Mouse (Mus musculus) embryonic fibroblast, embryonic 13.5 days (primary cell): ENCODE measurements around the gene Ccdc106. TPM values are rescaled to one million over a fixed set of nuclear protein-coding genes. Genes with fewer than 3 reads are reported as not detected.
A peak's percentile ranks its signal among the peaks of the same experiment; 100 is the strongest.
"Not testable (repeated sequence)": the region's sequence is repeated elsewhere in the genome, so short reads cannot be mapped to it uniquely, and the experiment has no call there.

Source experiments
- H3K27ac ChIP-seq: 2 replicates; pipeline ENCODE4 v1.5.1; 2012; ENCODE audit warnings: low read length, control low read depth, inconsistent platforms; ENCODE audit not compliant: insufficient read depth
- H3K4me1 ChIP-seq: 2 replicates; pipeline ENCODE4 v1.6.1; 2011; ENCODE audit warnings: low read length; ENCODE audit not compliant: control insufficient read depth, insufficient read depth
- H3K4me3 ChIP-seq: 2 replicates; pipeline ENCODE4 v1.5.1; 2011; ENCODE audit warnings: mild to moderate bottlenecking, control low read depth, low read length; ENCODE audit not compliant: insufficient read depth
- CTCF ChIP-seq: IDR thresholded peaks from 2 replicates; pipeline ENCODE4 v1.5.1; 2011; ENCODE audit warnings: mild to moderate bottlenecking, control low read depth, low read length, moderate library complexity, borderline replicate concordance; ENCODE audit not compliant: insufficient read depth
- POLR2A ChIP-seq: IDR thresholded peaks from 2 replicates; pipeline ENCODE4 v1.6.1; 2011; ENCODE audit warnings: low read depth, mild to moderate bottlenecking, control low read depth, low read length, moderate library complexity
- polyA plus RNA-seq: library from polyadenylated mRNA; stranded (reverse); fragments of >200 nt; gene quantifications from 2 replicates; pipeline ENCODE4 v1.2.4, GENCODE M21; 2011; ENCODE audit warnings: low read depth; ENCODE audit not compliant: missing spikeins, insufficient read length

Ccdc106 gene
- polyA plus RNA-seq, 1 experiment: 3.8 TPM

DNA sequence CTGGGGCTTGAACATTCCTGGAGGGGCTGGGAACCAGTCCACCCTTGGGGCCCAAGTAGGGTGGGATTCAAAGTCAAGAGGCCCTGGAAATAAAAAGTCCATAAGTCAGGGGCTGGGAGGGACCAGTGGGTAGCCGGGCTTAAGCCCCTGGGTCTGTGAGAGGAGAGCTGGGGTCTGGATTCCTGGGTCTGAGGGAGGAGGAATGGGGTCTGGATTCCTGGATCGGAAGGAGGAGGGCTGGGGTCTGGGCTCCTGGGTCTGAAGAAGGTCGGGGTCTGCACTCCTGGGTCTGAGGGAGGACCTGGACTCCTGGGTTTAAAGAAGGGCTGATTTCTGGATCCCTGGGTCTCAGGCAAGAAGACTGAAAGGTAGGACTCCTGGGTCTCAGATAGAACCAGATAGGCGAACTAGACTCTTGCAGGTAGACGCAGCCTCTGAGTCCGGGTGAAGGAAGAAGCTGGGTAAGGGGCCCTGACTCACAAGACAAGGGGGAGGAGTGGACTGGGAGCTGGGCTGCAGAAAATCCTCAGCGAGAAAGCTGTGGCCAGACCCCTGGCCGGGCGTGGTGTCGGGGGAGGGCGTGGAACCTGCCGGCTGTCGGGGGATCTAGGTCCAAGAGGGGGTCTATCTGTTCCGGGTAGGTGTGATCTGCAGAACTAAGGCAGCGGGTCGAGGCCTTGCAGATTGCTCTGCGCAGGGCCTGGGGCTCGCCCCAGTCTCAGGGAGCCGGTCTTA, 24.9 kb upstream of the Ccdc106 start:
- Histone ChIP-seq H3K4me1 (no peaks in the 10 kb centered on the region), H3K4me3 (peak overlapping the region; percentile 74), H3K27ac (no peak overlapping the region)
- TF ChIP-seq POLR2A (no peak), CTCF (no peak)

DNA sequence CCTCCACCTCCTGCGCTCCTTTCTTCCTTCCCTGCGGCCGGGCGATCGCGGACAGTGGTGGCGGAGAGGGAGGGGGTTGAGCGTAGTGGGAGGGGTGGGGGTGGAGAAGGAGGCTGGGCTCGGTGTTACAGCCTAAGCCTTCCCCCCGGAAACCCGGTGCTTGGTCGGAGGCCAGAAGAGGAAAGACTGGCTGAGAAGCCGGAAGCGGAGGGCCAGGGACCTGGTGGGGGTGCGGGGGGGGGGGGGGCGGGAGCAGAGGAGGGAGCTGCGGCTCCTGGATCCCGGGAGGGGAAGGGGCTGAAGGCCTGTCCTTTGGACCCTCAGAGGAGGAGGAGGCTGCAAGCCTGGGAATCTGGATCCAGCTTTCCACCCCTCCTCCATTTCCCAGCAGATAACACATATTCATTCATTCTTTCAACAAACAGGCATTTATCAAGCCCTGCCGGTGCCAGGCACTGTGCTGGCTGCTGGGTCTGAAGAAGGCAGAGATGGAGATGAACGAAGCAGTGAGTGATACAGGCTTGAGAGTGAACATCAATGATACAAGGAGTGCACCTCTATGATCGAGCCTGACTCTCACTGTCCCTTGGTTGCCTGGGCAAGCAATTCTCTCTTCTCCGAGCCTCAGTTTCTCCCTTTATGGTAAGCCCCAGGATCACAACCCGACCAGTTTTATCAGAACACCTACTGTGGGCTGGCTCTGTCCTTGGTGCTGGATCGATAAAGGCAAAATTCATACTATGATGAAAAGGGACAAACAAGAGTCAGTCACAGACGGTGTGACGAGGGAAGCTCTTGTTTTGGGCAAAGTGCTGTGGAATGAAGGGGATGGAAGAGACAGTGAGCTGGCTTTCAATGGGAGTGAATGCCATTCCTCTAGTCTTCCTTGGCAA, 24.1 kb upstream of the Ccdc106 start, which contains the start of gene Zfp579:
Zfp579 (minus strand) TSS at position 156 of the 893 bp plus-strand sequence.
- TF ChIP-seq POLR2A (peak; percentile 72), CTCF (no peak)
- H3K27ac ChIP-seq: peak within 1 kb of the TSS; percentile 58

DNA sequence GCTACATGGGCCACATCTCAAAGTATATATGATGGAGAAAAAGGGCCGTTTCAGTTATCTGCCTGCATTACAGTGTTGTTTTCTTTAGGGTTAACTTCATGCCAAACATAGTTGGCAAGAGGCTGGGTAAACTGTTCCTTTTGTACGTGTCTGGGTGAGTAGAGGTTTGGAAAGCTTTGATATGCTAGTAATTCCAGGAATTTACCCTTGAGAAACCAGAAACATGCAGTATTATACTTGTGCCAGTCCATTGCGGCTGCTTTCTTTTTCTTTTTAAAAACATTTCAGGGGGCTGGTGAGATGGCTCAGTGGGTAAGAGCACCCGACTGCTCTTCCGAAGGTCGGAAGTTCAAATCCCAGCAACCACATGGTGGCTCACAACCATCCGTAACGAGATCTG, 23.4 kb upstream of the Ccdc106 start:
- peak overlapping the region; percentile 51 for H3K4me3 ChIP-seq
- no peak for TF ChIP-seq CTCF
- TF ChIP-seq POLR2A: no peak
- no peaks in the 10 kb centered on the region for H3K4me1 ChIP-seq
- H3K27ac ChIP-seq: peak overlapping the region; percentile 58

More for the DNA sequence above, 24.1 kb upstream of the Ccdc106 start, which contains the start of gene Zfp579:
- Histone ChIP-seq H3K4me3 (peak within 1 kb of the TSS; percentile 74), H3K4me1 (no peaks in the 10 kb centered on the region)

DNA sequence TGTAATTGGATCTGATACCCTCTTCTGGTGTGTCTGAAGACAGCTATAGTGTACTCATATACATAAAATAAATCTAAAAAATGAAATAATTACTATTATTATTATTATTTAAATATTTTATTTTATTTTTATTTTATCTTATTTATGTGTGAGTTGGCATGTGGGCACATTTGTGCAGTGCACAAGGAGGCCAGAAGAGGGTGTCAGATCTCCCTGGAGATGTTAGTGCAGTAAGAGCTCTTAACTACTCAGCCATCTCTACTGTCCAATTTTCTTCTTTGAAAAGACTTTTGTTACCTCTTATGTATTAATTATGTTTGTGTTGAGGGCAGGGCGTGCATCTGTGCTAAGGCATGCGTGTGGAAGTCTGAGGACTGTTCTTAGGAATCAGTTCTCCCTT, 20.5 kb upstream of the Ccdc106 start:
- no peak overlapping the region for H3K27ac ChIP-seq

DNA sequence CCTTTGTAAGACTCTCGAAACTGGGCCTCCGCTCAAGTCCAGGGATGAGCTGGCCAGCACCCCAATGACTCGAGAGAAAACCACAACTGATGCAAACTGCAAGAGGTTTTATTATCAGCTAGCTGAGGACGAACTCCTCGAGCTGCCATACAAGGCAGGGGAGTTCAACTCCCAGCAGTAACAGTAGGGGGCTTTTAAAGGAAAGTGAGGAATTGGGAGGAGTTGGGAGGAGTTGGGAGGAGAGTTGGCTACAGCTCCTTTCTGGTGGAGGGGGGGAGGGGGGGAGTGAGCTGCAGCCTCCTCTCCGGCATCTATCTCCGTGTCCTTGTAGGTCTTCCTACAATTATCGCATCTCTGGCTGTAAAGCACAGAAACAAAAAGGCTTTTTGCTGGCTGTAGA, 17.5 kb upstream of the Ccdc106 start:
- not testable (repeated sequence) for H3K4me1 ChIP-seq, H3K4me3 ChIP-seq, H3K27ac ChIP-seq

More for the DNA sequence above, 20.5 kb upstream of the Ccdc106 start:
- H3K4me1 ChIP-seq: no peaks in the 10 kb centered on the region
- no peak for TF ChIP-seq POLR2A
- no peak for TF ChIP-seq CTCF
- H3K4me3 ChIP-seq: no peak overlapping the region

DNA sequence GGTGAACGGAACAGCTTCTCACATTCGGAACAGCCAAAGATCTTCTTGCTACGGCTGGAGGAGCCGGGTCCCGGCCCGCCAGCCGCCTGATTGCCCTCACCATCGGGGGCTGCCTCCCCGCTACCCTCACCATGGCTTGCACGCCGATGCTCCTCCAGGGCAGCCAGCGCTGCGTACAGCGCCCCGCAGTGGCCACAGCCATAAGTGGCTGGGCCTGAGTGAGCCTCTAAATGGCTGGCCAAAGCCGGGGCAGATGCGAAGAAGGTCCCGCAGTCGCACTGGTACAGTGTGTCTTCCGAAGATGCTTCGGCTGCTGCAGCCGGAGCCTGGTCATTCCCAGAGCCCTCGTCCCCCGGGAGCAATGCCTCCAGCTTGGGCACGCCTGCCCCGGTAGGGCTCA, 12.1 kb upstream of the Ccdc106 start:
- TF ChIP-seq CTCF: no peak
- TF ChIP-seq POLR2A: no peak
- H3K4me3 ChIP-seq: no peak overlapping the region
- no peaks in the 10 kb centered on the region for H3K4me1 ChIP-seq
- H3K27ac ChIP-seq: no peak overlapping the region

DNA sequence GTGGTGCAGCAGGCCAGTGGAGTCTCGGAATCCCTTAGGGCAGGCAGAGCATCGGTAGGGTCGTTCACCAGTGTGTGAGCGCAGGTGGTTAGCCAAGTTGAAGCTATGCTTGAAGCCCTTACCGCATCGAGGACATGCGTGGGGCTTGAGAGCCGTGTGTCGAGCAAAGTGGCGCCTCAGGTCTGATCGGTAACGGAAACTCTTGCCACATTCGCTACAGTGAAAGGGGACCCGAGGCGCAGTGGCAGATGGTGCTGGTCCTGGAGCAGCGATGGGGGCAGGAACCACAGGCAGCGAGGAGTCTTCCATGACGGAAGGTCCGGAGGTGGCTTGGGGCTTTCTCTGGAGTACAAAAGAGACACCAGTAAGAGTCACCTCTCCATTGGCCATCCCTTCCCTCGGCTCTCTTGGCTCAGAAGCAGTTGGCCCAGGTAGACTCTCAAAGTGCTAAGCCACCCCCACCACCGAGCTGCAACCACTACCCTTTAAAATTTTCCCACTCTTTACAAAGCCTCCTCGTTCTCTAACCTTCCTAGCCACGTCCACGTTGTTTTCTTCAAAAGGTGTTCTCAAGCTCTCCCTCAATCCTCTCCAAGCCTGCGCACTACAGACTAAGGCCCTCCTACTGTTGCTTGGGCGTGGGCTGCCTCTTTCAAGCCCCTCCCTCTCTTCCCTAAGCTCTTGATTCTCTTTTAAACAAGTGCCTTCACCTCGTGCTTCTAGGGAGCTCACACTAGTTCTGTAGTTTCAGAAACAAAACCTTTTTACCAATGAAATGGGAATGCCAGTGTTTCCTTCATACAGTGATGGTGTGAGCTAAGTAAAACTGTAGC, 7.5 kb upstream of the Ccdc106 start:
- no peak overlapping the region for H3K27ac ChIP-seq
- H3K4me3 ChIP-seq: no peak overlapping the region
- no peaks in the 10 kb centered on the region for H3K4me1 ChIP-seq
- TF ChIP-seq POLR2A: no peak
- no peak for TF ChIP-seq CTCF

DNA sequence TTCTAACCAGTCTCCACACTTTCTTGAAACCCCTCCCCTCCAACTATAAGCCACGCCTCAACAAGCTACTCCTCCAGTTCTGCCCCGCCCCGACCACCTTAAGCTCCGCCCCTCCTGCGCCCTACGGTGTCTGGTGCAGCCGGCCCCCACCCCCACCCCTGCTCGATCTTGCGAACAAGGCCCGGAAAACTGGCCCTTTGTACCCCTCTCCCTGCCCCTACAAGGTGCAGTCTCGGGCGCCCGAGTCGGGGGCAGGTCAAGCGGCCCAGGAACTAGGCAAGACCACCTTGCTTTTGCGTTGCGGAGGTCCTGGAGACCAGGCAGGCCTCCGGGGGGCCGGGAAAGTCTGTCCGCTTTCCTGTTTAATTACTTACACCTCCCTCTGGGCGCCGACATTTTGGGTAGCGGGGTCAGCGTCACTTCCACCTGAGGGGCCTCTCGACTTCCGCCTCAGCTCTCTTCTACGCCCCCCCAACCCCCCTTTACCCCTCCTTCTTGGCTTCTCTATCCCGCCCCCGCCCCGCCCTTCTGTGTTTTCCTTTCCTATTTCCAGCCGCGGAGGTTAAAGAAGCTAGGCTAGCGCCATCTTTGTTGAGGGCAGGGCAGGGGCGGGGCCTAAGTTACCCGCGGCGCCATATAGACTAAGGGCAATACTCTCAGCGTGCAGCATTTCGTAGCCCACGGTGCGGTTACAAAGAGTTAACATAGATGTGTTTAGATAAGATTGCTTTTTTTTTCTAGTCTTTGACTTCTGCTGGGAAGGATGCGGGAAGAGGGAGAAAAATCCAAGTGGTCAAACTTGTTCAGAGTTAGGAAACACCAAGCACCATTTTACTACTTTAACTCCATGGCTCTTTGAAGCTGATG, 5.9 kb upstream of the Ccdc106 start, which contains the start of the genes Zfp524 and Fiz1:
Zfp524 (plus strand) TSS at position 165 of the 867 bp plus-strand sequence.
Fiz1 (minus strand) TSS at position 447 of the 867 bp plus-strand sequence.
- peak within 1 kb of the TSS; percentile 90 for H3K4me3 ChIP-seq
- TF ChIP-seq CTCF: no peak
- peak; percentile 12; the same call in 1 of the 2 replicates for TF ChIP-seq POLR2A
- peak within 1 kb of the TSS; percentile 99 for H3K27ac ChIP-seq
- H3K4me1 ChIP-seq: peaks cover 2% of the 10 kb centered on the region; the same call in 1 of the 2 replicates
